Mouse (Mus musculus): Measurements from ENCODE around the gene Usp17le.
"Not testable (repeated sequence)": the region's sequence is repeated elsewhere in the genome, so short reads cannot be mapped to it uniquely, and the experiment has no call there.

Gene Usp17le

GRCm38 (mm10) chr7:104777370-104777769, at the start of gene Usp17le:
TSS of gene Usp17le (minus strand) at chr7:104777470.
- not testable (repeated sequence) for DNase-seq (ENCODE audit: low read depth, low spot score)

- not testable (repeated sequence) for DNase-seq (ENCODE audit: low read depth, low spot score)
These were observed 33.1 kb upstream of the Usp17le start for GRCm38 (mm10) chr7:104810335-104810734.

- DNase-seq (ENCODE audit: low read depth, low spot score): no peak
These were observed 13.5 kb upstream of the Usp17le start for GRCm38 (mm10) chr7:104790796-104791195.

Measured in mesoderm, embryonic 11.5 days (tissue).